Mouse (Mus musculus) cerebellum, adult 2 months (tissue): ENCODE data around the gene Rrp7a.

Experiments
- CTCF ChIP-seq: fragments of 200-500 bp; IDR thresholded peaks from 2 replicates; pipeline ENCODE4 v1.5.1; 2011; ENCODE audit warnings: low read depth, mild to moderate bottlenecking, control low read depth, low read length, moderate library complexity, borderline replicate concordance; ENCODE audit not compliant: insufficient read depth
- POLR2A ChIP-seq: fragments of 200-500 bp; IDR thresholded peaks from 2 replicates; pipeline ENCODE4 v1.6.1; 2011; ENCODE audit warnings: low read length, control low read depth, borderline replicate concordance; ENCODE audit not compliant: insufficient read depth

- no peak for TF ChIP-seq CTCF
- no peak for TF ChIP-seq POLR2A
These were observed 28.9 kb downstream of the Rrp7a start for GRCm38 (mm10) chr15:83093687-83094086.
